Mouse (Mus musculus) brown adipose tissue, adult 24 weeks (tissue): ENCODE measurements around the gene Thegl. TPM values are rescaled to one million over a fixed set of nuclear protein-coding genes. Genes with fewer than 3 reads are reported as not detected.
"Not testable (repeated sequence)": the region's sequence is repeated elsewhere in the genome, so short reads cannot be mapped to it uniquely, and the experiment has no call there.

Source experiments
- H3K27ac ChIP-seq: fragments of 200-500 bp; replicated peaks from 2 replicates; pipeline ENCODE4 v1.5.1; 2012; ENCODE audit warnings: low read depth, mild to moderate bottlenecking, low read length
- H3K4me1 ChIP-seq: fragments of 200-500 bp; 2 replicates; pipeline ENCODE4 v1.6.1; 2012; ENCODE audit warnings: low read length, mixed read lengths; ENCODE audit not compliant: control insufficient read depth, insufficient read depth, insufficient read length
- H3K4me3 ChIP-seq: fragments of 200-500 bp; 2 replicates; pipeline ENCODE4 v1.5.1; 2012; ENCODE audit warnings: low read depth, mild to moderate bottlenecking, low read length, moderate library complexity; ENCODE audit not compliant: insufficient read depth
- polyA plus RNA-seq: library from polyadenylated mRNA; stranded (reverse); fragments of >200 nt; gene quantifications from 2 replicates; pipeline ENCODE4 v1.2.4, GENCODE M21; 2012; ENCODE audit not compliant: missing spikeins, insufficient read depth, insufficient read length

Thegl gene
- not detected in 2 replicates for polyA plus RNA-seq

DNA sequence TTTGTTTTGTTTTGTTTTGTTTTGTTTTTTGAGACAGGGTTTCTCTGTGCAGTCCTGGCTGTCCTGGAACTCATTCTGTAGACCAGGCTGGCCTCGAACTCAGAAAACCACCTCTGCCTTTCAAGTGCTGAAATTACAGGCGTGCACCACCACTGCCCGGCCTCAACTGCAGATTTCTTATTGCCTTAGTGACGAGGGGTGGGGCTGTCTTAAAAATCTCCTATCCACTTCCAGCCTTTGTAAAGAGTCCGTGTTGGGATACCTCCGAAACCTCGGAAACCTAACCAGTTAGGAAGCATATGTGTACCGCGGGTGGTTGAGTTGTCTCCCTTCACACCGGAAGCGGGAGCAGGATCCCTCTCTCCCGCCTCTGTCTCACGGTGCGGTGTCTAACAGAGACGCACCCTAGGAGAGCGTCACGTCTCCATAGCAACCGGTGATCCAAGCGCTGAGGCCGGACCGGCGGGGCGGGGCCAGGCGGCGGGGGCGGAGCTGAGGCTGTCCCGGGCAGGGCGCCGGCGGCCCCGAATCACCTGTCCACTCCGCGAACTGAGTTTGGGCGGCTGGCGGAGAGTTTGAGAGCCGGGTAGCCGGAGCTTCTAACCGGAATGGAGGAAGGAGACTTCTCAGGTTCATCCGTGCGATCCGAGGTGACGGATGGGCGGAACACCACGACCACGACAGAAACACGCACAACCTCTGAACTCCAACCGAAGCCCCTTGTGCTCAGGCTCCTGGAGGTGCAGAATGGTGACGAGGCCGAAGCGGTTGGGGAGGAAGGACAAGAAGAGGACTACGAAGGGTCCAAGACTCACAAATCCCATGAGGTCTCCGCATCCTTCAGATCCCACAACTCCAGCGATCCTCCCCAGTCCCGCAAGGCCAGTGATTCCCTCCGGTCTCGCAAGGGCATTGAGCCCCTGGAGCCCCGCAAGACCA is at the start of gene Thegl:
Thegl (plus strand) TSS at position 480 of the 939 bp plus-strand sequence.
- no peak within 1 kb of the TSS for H3K27ac ChIP-seq
- H3K4me1 ChIP-seq: no peaks in the 10 kb centered on the region
- peak within 1 kb of the TSS; percentile 48 for H3K4me3 ChIP-seq

GRCm38 (mm10) chr5:76969250-76969649 is 46.6 kb upstream of the Thegl start:
- Histone ChIP-seq H3K4me1 (no peaks in the 10 kb centered on the region), H3K4me3 (no peak overlapping the region), H3K27ac (no peak overlapping the region)

DNA sequence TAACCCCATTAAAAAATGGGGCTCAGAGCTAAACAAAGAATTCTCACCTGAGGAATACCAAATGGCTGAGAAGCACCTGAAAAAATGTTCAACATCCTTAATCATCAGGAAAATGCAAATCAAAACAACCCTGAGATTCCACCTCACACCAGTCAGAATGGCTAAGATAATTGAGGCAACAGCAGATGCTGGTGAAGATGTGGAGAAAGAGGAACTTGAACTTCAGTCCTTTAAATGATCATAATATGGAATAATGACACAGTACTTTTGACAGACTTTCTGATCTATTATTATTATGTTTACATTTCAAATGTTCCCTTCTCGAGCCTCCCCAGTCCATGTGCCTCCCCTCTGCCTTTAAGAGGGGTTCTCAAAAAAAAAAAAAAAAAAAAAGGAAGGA is 44.7 kb upstream of the Thegl start:
- not testable (repeated sequence) for H3K4me3 ChIP-seq, H3K4me1 ChIP-seq, H3K27ac ChIP-seq

GRCm38 (mm10) chr5:76973488-76973887 is 42.3 kb upstream of the Thegl start:
- no peak overlapping the region for H3K27ac ChIP-seq
- H3K4me3 ChIP-seq: no peak overlapping the region

GRCm38 (mm10) chr5:76974207-76974553 is 41.6 kb upstream of the Thegl start:
- no peaks in the 10 kb centered on the region; the same call in 1 of the 2 replicates for H3K4me1 ChIP-seq
- peak overlapping the region; percentile 98 for H3K4me3 ChIP-seq
- H3K27ac ChIP-seq: no peak overlapping the region; the same call in 1 of the 2 replicates

More at GRCm38 (mm10) chr5:76973488-76973887, 42.3 kb upstream of the Thegl start:
- no peaks in the 10 kb centered on the region; the same call in 1 of the 2 replicates for H3K4me1 ChIP-seq

DNA sequence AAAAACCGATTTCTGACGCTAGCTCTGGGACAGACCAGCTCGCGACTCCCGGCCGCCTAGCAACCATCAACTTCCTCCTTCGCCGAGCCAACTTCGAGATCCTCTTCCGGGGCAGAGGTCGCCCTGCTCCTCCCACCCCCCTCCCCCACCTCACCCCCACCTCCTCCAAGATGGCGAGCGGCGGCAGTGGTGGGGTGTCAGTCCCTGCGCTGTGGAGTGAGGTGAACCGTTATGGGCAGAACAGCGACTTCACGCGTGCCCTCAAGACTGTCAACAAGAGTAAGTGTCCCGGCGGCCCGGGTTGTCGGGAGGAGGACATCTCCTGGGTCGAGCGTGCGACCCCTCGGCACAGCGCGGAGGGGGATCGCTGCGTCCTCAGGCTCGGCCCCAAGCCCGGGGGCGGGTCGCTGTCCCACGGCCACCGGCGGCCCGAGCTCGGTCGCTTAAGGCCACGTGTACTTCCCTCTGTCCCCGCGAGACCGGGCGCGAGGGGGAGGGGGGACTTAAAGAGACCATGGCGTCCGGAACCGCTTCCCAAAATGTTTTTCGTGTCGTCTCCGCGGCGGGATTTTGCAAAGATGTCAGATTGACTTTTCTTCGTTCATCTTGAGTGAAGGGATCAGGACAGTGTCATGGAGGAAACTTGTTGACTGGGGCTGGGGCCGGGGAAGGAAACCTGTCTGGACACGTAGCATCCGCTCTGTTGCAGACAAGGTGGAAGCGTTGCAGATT is 41.1 kb upstream of the Thegl start, which contains the start of gene Srp72:
Srp72 (plus strand) TSS at position 130 of the 732 bp plus-strand sequence.
- H3K27ac ChIP-seq: peak within 1 kb of the TSS; percentile 97
- peak within 1 kb of the TSS; percentile 98 for H3K4me3 ChIP-seq
- no peaks in the 10 kb centered on the region; the same call in 1 of the 2 replicates for H3K4me1 ChIP-seq

DNA sequence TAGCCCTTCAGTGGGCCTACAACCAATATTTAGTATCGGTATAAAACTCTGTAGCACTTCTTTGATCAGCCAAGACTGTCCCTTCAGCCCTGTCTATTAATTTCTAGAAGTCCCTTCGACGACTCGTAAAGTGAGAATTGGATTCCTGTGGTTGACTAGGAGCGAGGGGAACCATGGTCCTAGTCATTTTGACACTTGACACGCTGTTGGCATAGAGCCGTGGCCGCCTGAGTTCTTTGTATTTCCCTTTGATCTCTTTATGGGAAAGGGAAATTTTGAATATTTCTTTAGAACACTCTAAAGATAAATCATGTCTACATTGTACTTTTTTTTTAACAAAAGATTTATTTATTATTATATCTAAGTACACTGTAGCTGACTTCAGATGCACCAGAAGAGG is 40.1 kb upstream of the Thegl start:
- H3K4me3 ChIP-seq: peak overlapping the region; percentile 23
- H3K4me1 ChIP-seq: no peaks in the 10 kb centered on the region; the same call in 1 of the 2 replicates
- H3K27ac ChIP-seq: no peak overlapping the region

DNA sequence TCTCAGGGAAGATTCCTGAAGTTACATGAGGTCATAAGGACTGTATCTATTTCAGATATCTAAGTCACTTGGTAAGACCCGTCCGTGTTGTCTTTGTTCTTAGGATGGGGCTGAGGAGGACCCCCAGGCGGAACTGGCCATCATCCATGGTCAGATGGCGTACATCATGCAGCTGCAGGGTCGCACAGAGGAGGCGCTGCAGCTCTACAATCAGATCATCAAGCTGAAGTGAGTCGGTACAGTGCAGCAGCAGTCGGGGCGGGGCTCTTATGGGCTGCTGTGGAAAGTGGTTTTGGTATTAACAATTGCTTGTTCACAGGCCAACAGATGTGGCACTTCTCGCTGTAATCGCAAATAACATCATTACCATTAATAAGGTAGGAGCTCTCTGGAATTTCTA is 31.8 kb upstream of the Thegl start:
- no peak overlapping the region for H3K4me3 ChIP-seq
- H3K4me1 ChIP-seq: no peaks in the 10 kb centered on the region
- no peak overlapping the region for H3K27ac ChIP-seq

DNA sequence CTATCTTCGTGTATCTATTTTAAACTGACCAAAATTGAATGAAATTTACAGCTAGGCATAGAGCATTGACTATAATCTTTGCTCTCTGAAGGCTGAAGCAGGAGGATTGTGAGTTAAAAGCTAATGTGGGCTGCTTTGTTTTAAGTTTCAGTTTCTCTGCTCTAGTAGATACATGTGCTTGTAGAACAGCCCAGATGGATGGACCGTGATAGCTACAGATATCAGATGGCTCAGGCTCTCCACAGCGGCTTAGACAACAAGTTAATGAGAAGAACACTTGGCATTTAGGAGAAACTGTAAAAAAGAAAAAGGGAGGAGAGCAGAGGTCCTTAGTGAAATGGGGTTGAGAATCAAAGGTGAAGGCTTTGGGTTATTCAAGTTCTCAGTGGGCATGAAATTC is 25.0 kb upstream of the Thegl start:
- no peak overlapping the region for H3K27ac ChIP-seq
- no peaks in the 10 kb centered on the region for H3K4me1 ChIP-seq
- no peak overlapping the region for H3K4me3 ChIP-seq

DNA sequence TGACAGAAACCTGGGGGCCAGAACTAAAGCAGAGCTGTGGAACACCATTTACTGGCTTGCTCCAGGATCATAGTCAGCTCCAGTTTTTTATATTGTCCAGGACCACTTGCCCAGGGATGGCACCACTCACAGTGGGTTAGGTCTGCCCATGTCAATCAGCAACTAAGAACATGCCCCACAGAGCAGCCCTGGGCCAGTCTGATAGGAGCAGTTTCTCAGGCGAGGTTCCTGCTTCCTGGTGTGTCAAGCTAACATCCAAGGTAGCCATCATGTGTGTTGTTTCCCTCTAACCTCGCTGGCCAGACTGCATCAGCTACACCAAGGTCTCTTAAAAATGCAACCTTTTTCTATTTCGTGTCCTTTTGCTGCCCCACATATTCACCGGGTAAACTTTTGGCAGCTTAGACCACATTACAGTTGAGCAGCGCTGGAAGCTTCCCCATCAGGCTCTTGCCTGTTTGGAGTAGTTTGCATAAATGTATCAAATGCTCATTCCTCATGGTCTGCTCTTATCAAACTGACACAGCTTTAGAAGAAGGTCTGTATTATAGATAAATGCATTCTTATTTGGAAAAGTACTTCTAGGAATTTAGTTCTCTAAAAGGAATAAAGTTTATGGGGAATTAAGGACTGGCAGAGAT is 22.5 kb upstream of the Thegl start:
- Histone ChIP-seq H3K27ac (no peak overlapping the region), H3K4me1 (no peaks in the 10 kb centered on the region), H3K4me3 (no peak overlapping the region)

- Histone ChIP-seq H3K4me3 (no peak overlapping the region), H3K27ac (no peak overlapping the region), H3K4me1 (no peaks in the 10 kb centered on the region)
These were observed 17.4 kb upstream of the Thegl start for GRCm38 (mm10) chr5:76998416-76998815.

DNA sequence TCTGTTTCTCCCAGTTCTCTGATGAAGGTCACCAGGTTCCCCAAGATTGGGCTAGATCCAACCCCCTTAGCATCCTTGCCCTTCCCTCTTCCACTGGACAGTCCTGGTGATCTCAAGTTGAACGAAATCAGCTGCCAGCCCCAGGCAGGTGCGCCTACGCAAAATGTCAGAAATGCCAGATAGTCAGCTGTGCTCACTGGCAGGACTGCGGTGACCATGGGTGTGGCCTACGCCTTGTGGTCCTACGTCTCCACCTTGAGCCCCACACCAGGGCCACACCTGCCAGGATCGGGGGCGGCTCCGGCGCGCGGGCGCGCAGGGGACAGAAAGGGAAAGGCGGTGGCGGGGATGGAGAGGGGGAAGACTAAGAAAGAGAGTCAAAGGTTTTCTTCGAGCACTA is 14.6 kb upstream of the Thegl start:
- Histone ChIP-seq H3K4me3 (no peak overlapping the region), H3K27ac (no peak overlapping the region), H3K4me1 (no peaks in the 10 kb centered on the region)

GRCm38 (mm10) chr5:77004051-77004821 is 11.6 kb upstream of the Thegl start, which contains the start of gene Arl9:
TSS of gene Arl9 (plus strand) at chr5:77004055.
- Histone ChIP-seq H3K4me1 (no peaks in the 10 kb centered on the region), H3K4me3 (no peak within 1 kb of the TSS), H3K27ac (no peak within 1 kb of the TSS)

- no peak overlapping the region for H3K4me3 ChIP-seq
These were observed 5.5 kb upstream of the Thegl start for GRCm38 (mm10) chr5:77010352-77010751.

More at GRCm38 (mm10) chr5:77010352-77010751, 5.5 kb upstream of the Thegl start:
- Histone ChIP-seq H3K27ac (no peak overlapping the region), H3K4me1 (no peaks in the 10 kb centered on the region)
